Mouse (Mus musculus): ENCODE results near the gene Cpm. TPM values are rescaled to one million over a fixed set of nuclear protein-coding genes. Genes with fewer than 3 reads are reported as not detected.

Cpm gene
- polyA plus RNA-seq, 3 experiments from 2014 or later: 14.5 to 29.9 (median 27.1) TPM

DNA sequence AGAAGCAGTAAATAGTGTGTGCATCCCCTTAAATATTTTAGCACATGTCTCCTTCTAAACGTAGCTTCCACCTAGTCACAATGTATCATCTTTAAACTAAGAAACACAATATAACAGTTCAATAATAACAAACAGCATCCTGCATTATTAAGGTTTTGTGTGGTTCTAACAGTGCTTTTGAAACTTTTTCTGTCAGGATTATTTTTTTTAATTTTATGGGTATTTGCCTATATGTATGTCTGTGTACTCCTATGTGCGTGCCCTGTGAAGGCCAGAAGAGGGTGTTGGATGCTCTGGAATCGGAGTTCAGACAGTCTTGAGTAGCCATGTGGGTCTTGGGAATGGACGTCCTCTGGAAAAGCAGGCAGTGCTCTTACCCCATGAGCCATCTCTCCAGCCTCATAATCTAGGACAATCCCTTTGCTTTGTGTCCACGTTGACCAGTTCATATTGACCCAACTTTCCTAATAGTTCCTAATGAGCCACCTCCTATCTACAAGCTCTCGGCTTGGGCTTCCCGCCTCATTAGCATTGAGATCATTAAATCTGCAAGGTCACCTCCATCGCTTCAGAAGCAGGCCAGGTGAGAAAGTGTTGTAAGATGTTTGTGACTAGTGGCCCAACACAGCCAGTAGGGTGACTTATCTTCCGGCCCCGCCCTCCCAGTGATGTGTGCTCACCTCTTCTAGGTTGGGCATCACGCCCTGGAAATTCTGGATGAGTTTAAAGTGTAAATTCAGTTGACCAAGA is 20.2 kb downstream of the Cpm start:
- ATAC-seq: no peak

DNA sequence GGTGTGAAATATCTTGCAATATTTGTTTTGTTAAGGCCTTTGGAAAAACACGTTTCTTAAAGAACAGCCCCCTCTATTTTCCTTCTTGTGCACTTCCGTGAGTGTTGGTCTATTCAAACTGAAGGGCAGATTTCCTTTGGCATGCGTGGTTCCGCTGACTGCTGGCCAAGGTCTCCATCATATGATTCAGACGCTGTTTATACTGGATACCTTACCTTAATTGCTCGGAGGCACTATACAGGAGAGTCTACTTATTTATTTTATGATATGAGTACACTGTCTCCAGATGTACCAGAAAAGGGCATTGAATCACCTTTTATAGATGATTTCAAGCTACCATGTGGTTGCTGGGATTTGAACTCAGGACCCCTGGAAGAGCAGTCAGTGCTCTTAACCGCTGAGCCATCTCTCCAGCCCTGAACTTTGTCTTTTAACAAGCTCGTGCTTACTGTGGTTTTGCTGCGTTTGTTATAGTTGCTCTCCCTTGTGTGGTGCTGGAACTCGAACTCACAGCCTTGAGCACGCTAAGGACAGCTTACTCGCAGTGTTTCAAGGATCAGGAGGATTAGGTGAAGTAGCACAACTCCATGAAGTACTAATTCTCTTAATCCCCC is 20.8 kb downstream of the Cpm start:
- no peak for ATAC-seq

GRCm38 (mm10) chr10:117650725-117651124 is 21.4 kb downstream of the Cpm start:
- no peak for ATAC-seq

- ATAC-seq: peak; percentile 42
Measured at GRCm38 (mm10) chr10:117651587-117652377, 22.5 kb downstream of the Cpm start.

- no peak for ATAC-seq
Measured at GRCm38 (mm10) chr10:117652378-117652774, 23.1 kb downstream of the Cpm start.

DNA sequence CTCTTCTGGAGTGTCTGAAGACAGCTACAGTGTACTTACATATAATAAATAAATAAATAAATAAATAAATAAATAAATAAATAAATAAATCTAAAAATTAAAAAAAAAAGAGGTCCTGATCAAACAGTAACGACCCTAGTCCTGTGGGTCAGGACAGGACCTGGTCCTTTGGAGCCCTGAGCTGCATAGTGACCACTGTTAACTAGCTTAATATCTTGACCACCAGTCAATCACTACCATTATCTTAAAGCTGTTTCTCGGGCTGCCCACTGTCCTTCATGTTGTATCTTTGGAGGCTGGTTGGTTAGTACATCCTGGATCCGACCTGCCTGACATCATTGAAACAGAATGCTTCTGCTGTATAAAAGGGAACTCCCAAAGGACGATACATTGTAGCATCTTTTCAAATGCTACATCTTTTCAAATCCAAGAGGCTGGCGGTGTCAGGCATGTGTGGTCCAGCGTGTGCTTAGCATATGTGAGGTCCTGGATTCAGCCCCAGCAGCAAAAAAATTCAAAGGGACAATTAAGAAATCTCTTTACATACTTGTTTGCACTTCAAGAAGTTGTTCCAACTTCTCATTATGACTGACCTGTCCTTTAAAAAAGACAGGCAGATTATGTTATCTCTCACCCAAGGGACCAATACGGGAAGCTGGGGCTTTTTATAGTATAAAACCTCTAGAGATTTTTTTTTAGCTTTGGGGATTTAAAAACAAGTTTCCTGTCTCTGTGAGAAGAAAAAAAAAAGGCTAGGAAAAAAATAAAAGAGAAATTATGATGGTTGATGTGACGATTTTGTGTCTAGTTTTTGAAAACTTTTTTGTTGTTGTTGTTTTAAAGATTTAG is 23.9 kb downstream of the Cpm start:
- ATAC-seq: no peak

DNA sequence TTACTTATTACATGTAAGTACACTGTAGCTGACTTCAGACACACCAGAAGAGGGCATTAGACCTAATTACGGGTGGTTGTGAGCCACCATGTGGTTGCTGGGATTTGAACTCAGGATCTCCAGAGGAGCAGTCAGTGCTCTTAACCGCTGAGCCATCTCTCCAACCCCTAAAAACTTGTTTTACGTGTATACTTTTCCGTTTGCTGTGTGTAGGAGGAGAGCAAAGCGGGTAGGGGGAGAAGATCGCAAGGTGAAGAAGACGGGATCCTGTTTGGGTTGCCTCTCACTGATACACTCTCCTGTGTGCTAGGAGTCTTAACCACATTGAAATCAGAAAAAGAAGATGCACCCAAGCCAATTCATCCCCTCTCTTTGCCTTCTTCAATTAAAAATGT is 24.5 kb downstream of the Cpm start:
- no peak for ATAC-seq

DNA sequence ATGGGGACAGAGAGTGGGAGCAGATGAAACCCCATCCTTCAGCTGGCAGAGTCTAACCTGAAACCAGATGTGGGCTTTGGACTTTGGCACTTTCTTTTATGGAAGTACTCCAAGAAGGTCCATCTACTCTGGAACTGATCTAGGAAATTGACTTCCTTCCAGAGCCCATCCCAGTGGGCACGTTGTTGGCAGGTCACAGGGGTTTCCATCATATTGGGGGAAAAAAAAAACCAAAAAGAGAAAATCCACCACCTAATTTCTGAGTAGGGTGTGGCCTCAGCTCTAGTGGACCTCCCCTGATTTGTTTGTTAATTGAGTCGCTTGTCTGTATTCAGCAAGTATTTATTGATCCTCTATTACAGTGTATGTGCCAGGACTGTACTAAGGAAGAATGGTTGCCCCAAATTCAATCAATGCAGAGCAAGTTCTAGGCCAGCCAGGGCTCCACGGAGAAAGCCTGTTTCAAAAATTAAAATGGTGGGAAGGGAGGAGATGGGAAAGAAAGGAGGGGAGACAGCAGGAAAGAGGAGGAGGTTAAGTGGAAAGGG is 25.4 kb downstream of the Cpm start:
- ATAC-seq: no peak

- ATAC-seq: no peak
Measured at GRCm38 (mm10) chr10:117655460-117655859, 26.2 kb downstream of the Cpm start.

- ATAC-seq: no peak
Measured at GRCm38 (mm10) chr10:117655908-117656661, 26.8 kb downstream of the Cpm start.

DNA sequence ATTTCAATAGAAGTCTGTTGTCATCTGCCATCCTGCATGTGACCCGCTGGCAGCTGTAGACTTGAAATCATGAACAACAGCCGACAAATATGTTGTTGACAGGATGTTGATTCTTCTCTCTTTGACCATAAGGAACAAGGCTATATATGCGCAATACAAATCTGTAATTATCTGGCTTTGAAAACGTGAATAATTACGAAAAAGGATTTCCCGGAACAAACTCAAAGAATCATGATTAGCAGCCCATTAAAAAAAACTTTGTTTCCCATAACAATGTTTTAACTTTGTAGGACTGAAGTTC is 27.3 kb downstream of the Cpm start:
- ATAC-seq: no peak

DNA sequence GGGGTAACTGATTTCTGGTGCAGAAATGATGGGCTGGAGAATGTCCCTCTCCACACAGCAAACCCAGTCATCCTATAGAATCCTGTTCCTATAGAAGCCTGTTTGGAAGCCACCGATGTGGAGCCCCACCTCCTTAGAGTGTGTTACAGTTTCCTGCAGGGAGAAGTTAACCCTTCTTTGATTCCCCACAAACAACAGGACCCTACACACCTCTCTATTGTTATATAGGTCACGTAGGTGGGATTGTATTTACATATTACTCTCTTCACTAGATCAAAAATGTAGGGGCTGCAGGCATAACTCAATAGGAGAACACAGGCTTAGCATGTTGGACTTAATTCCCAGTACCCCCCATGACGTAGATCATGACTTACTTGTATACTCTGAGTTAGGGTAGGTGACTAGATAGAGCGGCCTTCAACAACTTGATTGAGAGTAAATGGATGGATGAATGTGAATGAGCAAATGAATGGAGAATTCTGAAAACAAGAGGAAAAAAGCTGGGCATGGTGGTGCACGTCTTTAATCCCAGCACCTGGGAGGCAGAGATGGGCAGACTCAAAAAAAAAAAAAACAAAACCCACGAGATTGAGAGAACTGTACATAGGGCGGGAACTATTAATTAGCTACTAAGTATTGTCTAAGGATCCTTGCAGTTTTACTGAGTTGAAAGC is 27.8 kb downstream of the Cpm start:
- no peak for ATAC-seq

- no peak for ATAC-seq
Measured at GRCm38 (mm10) chr10:117657659-117658306, 28.5 kb downstream of the Cpm start.

- no peak for ATAC-seq
Measured at GRCm38 (mm10) chr10:117658522-117659429, 29.5 kb downstream of the Cpm start.

GRCm38 (mm10) chr10:117659430-117659813 is 30.1 kb downstream of the Cpm start:
- ATAC-seq: no peak

DNA sequence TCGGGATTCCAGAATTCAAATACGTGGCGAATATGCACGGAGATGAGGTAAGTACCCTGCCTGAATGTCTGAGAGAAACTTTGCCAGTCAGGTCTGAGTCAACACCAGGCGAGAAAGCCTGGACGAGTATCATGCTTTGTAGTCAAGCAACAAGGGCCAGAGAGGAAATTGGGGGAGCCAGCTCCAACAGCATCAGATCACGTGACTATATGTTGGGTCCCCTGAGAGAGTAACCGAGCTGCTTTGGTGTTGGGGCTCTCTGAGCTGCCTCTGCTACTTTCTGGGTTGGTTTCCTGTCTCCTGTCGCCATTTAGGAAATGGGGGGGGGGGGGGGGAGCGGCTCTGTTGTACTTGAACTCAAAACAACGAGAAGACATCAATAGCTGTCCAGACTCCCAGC is 30.5 kb downstream of the Cpm start:
- ATAC-seq: peak; percentile 94

DNA sequence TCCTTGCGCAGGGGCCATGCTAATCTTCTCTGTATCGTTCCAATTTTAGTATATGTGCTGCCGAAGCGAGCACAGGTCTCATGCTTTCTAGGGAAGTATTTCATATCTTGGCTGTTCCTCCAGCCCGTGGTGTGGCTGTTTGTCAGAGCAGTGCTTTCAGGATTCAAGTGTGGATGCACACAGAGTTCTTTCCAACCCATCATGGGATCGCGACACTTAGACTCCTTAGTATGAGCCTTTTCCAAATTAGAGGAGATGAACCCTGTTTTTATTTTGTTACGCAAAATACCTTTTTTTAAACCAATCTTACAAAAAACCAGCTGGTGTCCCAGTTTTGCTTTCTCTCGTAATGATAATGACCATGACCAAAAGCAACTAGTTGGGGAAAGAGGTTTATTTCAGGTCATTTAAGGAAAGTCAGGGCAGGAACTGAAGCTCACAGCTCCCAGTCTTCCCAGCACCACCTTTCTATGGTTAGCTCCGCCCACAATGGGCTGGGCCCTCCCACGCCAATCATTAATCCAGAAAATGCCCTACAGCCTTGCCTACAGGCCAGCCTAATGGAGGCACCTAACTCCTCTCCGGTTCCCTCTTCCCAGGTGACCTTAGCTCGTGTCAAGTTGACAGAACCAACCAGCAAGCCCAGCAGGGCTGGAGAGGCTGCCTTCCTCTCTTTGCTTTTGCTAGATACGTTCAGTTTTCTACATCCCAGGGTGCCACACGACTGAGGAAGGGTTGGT is 33.2 kb downstream of the Cpm start:
- ATAC-seq: no peak

GRCm38 (mm10) chr10:117663056-117663864 is 34.0 kb downstream of the Cpm start:
- ATAC-seq: no peak
